ENCODE assay signal across 7 mouse cellular contexts in the genomic region with DNA sequence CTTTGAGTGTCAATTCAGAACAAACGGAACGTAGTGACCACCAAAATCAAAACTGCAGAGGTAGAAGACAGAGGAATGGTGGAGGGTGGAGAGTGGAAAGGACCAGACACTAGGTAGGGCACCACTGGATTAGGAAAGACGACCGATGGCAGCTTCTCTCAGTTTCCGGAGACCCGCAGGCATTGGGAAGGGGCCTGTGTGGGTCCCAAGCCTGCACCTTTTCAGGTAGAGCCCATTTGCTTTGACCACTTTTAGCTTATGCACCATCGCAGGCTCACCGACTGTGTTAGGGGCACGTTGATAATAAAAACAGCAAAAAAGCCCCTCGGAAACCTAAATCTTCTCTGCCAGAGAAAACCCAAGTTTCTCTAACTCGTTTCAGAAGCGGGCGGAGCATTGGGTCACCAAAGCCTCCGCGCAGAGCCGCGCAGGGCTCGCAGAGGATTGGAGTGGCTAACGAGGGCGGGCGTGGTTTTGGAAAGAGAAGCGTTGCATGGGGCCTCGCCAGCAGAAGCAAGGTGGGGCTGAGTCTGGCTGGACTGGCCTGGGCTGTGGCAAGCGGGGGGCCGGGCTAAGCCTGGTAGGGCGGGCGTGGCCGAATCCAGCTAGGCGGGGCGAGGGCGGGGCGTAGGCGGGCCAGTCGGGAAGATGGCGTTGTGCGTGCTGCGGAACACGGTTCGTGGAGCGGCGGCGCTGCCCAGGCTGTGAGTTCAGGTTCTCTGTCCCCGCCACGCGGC. TPM values are rescaled to one million over a fixed set of nuclear protein-coding genes. Genes with fewer than 3 reads are reported as not detected.
A peak's percentile ranks its signal among the peaks of the same experiment; 100 is the strongest.
DNase-seq lines count a peak whose midpoint lies in the region; ATAC-seq lines count a peak whose summit lies in the region.

Clybl (plus strand) TSS at position 627 of the 737 bp plus-strand sequence.

- H3K9me3 ChIP-seq in embryonic facial prominence, embryonic 10.5 days = no peaks in the 10 kb centered on the region
- no peaks in the 10 kb centered on the region for H3K9me3 ChIP-seq in limb, embryonic 10.5 days (replicated peaks)
- H3K9me3 ChIP-seq in midbrain, embryonic 13.5 days = no peaks in the 10 kb centered on the region

- H3K4me3 ChIP-seq in embryonic facial prominence, embryonic 10.5 days = peak within 1 kb of the TSS; percentile 84
- peak within 1 kb of the TSS; percentile 80 for H3K4me3 ChIP-seq in limb, embryonic 10.5 days
- peak within 1 kb of the TSS; percentile 62 for H3K4me3 ChIP-seq in midbrain, embryonic 13.5 days (replicated peaks)

- DNase-seq in adrenal gland, postnatal 10 days = peak; percentile 99
- peak; percentile 98 for DNase-seq in embryonic facial prominence, embryonic 10.5 days (ENCODE audit: low spot score)
- peak; percentile 41 for DNase-seq in gonadal fat pad, adult 2 months (ENCODE audit: low read depth)
- peak; percentile 97 for DNase-seq in kidney, adult 11 months
- peak; percentile 99 for DNase-seq in limb, embryonic 10.5 days (ENCODE audit: low spot score)
- peak; percentile 98 for DNase-seq in spleen, adult 12 weeks (ENCODE audit: low spot score)

- ATAC-seq in midbrain, embryonic 13.5 days = peak; percentile 98

- H3K9ac ChIP-seq in midbrain, embryonic 13.5 days (replicated peaks) = peak within 1 kb of the TSS; percentile 59

- H3K4me1 ChIP-seq in embryonic facial prominence, embryonic 10.5 days = peaks cover 10% of the 10 kb centered on the region
- peaks cover 18% of the 10 kb centered on the region for H3K4me1 ChIP-seq in limb, embryonic 10.5 days
- H3K4me1 ChIP-seq in midbrain, embryonic 13.5 days (replicated peaks) = 0 out of 2 replicates have a peak, but pooled peaks cover 8% of the 10 kb centered on the region

- no peaks in the 10 kb centered on the region for H3K36me3 ChIP-seq in embryonic facial prominence, embryonic 10.5 days (replicated peaks)
- H3K36me3 ChIP-seq in limb, embryonic 10.5 days = no peaks in the 10 kb centered on the region
- no peaks in the 10 kb centered on the region for H3K36me3 ChIP-seq in midbrain, embryonic 13.5 days

- peak within 1 kb of the TSS; percentile 89 for H3K27ac ChIP-seq in embryonic facial prominence, embryonic 10.5 days (replicated peaks)
- H3K27ac ChIP-seq in limb, embryonic 10.5 days = peak within 1 kb of the TSS; percentile 93
- no peak within 1 kb of the TSS for H3K27ac ChIP-seq in midbrain, embryonic 13.5 days

- WGBS in embryonic facial prominence, embryonic 10.5 days = 3% methylated on average over 45 of the region's 45 CpGs
- 3% methylated on average over 45 of the region's 45 CpGs for WGBS in limb, embryonic 10.5 days
- 3% methylated on average over 43 of the region's 45 CpGs for WGBS in midbrain, embryonic 13.5 days

- H3K4me2 ChIP-seq in midbrain, embryonic 13.5 days (replicated peaks) = peak within 1 kb of the TSS; percentile 59

- peaks cover 14% of the 10 kb centered on the region for H3K27me3 ChIP-seq in embryonic facial prominence, embryonic 10.5 days (replicated peaks; ENCODE audit: low read depth, poor library complexity, severe bottlenecking)
- no peaks in the 10 kb centered on the region for H3K27me3 ChIP-seq in limb, embryonic 10.5 days (ENCODE audit: low read depth, poor library complexity, severe bottlenecking)
- H3K27me3 ChIP-seq in midbrain, embryonic 13.5 days = 0 out of 2 replicates have a peak, but pooled peaks cover 7% of the 10 kb centered on the region

RNA-seq across cellular contexts. Expression of gene Clybl, which starts in this region (rescaled TPM):
- total RNA-seq in adrenal gland, postnatal 10 days (2021) = 100 to 1,000 TPM; 121 to 123 TPM
- 21.8 and 23.1 TPM in 2 replicates for polyA plus RNA-seq in embryonic facial prominence, embryonic 10.5 days (2016; fragmentation: Nextera tagmentation; extraction: Ambion mirVana)
- polyA plus RNA-seq in gonadal fat pad, adult 2 months (2012; rRNA removed) = 26.1 and 38.8 TPM in 2 replicates
- polyA plus RNA-seq in limb, embryonic 10.5 days (2016; fragmentation: Nextera tagmentation; extraction: Ambion mirVana) = 25.1 and 26.7 TPM in 2 replicates
- polyA plus RNA-seq in midbrain, embryonic 13.5 days (2015; fragmentation: Nextera tagmentation; extraction: Ambion mirVana) = 23.9 and 24.1 TPM in 2 replicates

Comparison
In these comparisons a context has a peak if more than half of its experiments do, and no peak if none do; other contexts are left out.
1. DNase-seq: peak in every context shown above with its lines; median percentile 99 in adrenal gland, postnatal 10 days; 99 in limb, embryonic 10.5 days; 98 in embryonic facial prominence, embryonic 10.5 days; 98 in spleen, adult 12 weeks; 97 in kidney, adult 11 months; 41 in gonadal fat pad, adult 2 months.